Mouse (Mus musculus) neural tube, embryonic 12.5 days (tissue): ENCODE data around the gene Slc8a3. TPM values are rescaled to one million over a fixed set of nuclear protein-coding genes. Genes with fewer than 3 reads are reported as not detected.

ENCODE experiments used
- ATAC-seq: fragments of 200-750 bp; cut with Nextera tagmentation; 2 replicates; pipeline ENCODE4 v1.8.0; 2017; ENCODE audit warnings: low read depth, mild to moderate bottlenecking, moderate TSS enrichment, moderate library complexity; ENCODE audit not compliant: low FRiP score
- H3K27ac ChIP-seq: fragments of 300-500 bp; sonication (generic); 2 replicates; pipeline ENCODE4 v1.5.1; 2016
- H3K27me3 ChIP-seq: fragments of 300-500 bp; sonication (generic); replicated peaks from 2 replicates; pipeline ENCODE4 v1.6.1; 2016; ENCODE audit warnings: mild to moderate bottlenecking
- H3K36me3 ChIP-seq: fragments of 300-500 bp; sonication (generic); 2 replicates; pipeline ENCODE4 v1.6.1; 2016; ENCODE audit warnings: mild to moderate bottlenecking
- H3K4me1 ChIP-seq: fragments of 300-500 bp; sonication (generic); 2 replicates; pipeline ENCODE4 v1.6.1; 2016
- H3K4me2 ChIP-seq: fragments of 300-500 bp; sonication (generic); replicated peaks from 2 replicates; pipeline ENCODE4 v1.6.1; 2016; ENCODE audit warnings: mild to moderate bottlenecking
- H3K4me3 ChIP-seq: fragments of 300-500 bp; sonication (generic); 2 replicates; pipeline ENCODE4 v1.5.1; 2016
- H3K9ac ChIP-seq: fragments of 300-500 bp; sonication (generic); 2 replicates; pipeline ENCODE4 v1.6.1; 2016; ENCODE audit warnings: mild to moderate bottlenecking
- H3K9me3 ChIP-seq: fragments of 300-500 bp; sonication (generic); 2 replicates; pipeline ENCODE4 v1.6.1; 2016; ENCODE audit warnings: mild to moderate bottlenecking
- WGBS: fragments of 180-500 bp; shearing (Covaris S2); methylation state at CpG from one replicate; pipeline ENCODE4 v1.1.7; 2016; 5-methylcytosine and 5-hydroxymethylcytosine counted together
- microRNA-seq: library from miRNA; unstranded; fragments of <30 nt; microRNA quantifications from one replicate; pipeline ENCODE4, GENCODE M21; 2017
- polyA plus RNA-seq: library from polyadenylated mRNA; unstranded; fragments of >200 nt; fragmentation: Nextera tagmentation; extraction: Ambion mirVana; gene quantifications from 2 replicates; pipeline ENCODE4 v1.2.1, GENCODE M21; 2016

Slc8a3 gene
- polyA plus RNA-seq, 1 experiment from 2014 or later, result 4.2 TPM

- no peaks in the 10 kb centered on the region for H3K9me3 ChIP-seq
- no peak overlapping the region for H3K9ac ChIP-seq
- no peak overlapping the region for H3K4me2 ChIP-seq
- H3K36me3 ChIP-seq, result 0 out of 2 replicates have a peak, but pooled peaks cover 3% of the 10 kb centered on the region
- no peaks in the 10 kb centered on the region for H3K27me3 ChIP-seq
- no peaks in the 10 kb centered on the region for H3K4me1 ChIP-seq
- no peak overlapping the region for H3K4me3 ChIP-seq
- 84% methylated on average over 6 of the region's 6 CpGs for WGBS
- H3K27ac ChIP-seq, result no peak overlapping the region
- no peak for ATAC-seq
These were observed 177.3 kb downstream of the Slc8a3 start for GRCm38 (mm10) chr12:81155675-81156074.

- no peak for ATAC-seq
- no peak overlapping the region for H3K9ac ChIP-seq
- H3K4me3 ChIP-seq, result no peak overlapping the region
- H3K36me3 ChIP-seq, result 0 out of 2 replicates have a peak, but pooled peaks cover 3% of the 10 kb centered on the region
- no peak overlapping the region for H3K4me2 ChIP-seq
- no peaks in the 10 kb centered on the region for H3K4me1 ChIP-seq
- no peaks in the 10 kb centered on the region for H3K27me3 ChIP-seq
- no peaks in the 10 kb centered on the region for H3K9me3 ChIP-seq
- WGBS, result 66% methylated on average over 2 of the region's 2 CpGs
- H3K27ac ChIP-seq, result no peak overlapping the region
These were observed 180.9 kb downstream of the Slc8a3 start for GRCm38 (mm10) chr12:81152082-81152481.

- Histone ChIP-seq H3K27ac (no peak overlapping the region), H3K36me3 (0 out of 2 replicates have a peak, but pooled peaks cover 3% of the 10 kb centered on the region), H3K4me3 (no peak overlapping the region), H3K9me3 (no peaks in the 10 kb centered on the region), H3K4me2 (no peak overlapping the region), H3K9ac (no peak overlapping the region), H3K27me3 (no peaks in the 10 kb centered on the region), H3K4me1 (peaks cover 8% of the 10 kb centered on the region; the same call in 1 of the 2 replicates)
- ATAC-seq, result no peak
- 83% methylated on average over 5 of the region's 5 CpGs for WGBS
These were observed 182.1 kb downstream of the Slc8a3 start for GRCm38 (mm10) chr12:81150917-81151316.

- no peak for ATAC-seq
- Histone ChIP-seq H3K27me3 (no peaks in the 10 kb centered on the region), H3K4me3 (no peak overlapping the region), H3K36me3 (no peaks in the 10 kb centered on the region), H3K4me2 (no peak overlapping the region), H3K4me1 (peaks cover 8% of the 10 kb centered on the region; the same call in 1 of the 2 replicates), H3K9me3 (no peaks in the 10 kb centered on the region), H3K27ac (no peak overlapping the region), H3K9ac (no peak overlapping the region)
- 96% methylated on average over 6 of the region's 6 CpGs for whole genome bisulfite sequencing
These were observed 185.0 kb downstream of the Slc8a3 start for GRCm38 (mm10) chr12:81147956-81148355.

Small RNAs within 50 kb of the gene (microRNA-seq; reads per million reads assigned to microRNA genes)
- 18.8 reads per million, percentile 29 among the genes with 10 or more reads in this experiment for gene Mir3067

Other genes with a start within 250 kb of the Slc8a3 start
- 0.27 and 0.40 TPM in 2 replicates for gene Gm4787, start 46.3 kb upstream of the Slc8a3 start, polyA plus RNA-seq
- 0.66 and 0.88 TPM in 2 replicates for gene Adam4, start 88.8 kb upstream of the Slc8a3 start, polyA plus RNA-seq
- 131 and 135 TPM in 2 replicates for gene Cox16, start 151.9 kb upstream of the Slc8a3 start, polyA plus RNA-seq
- gene Gm20498, start 199.7 kb upstream of the Slc8a3 start, polyA plus RNA-seq, result 30.5 and 30.9 TPM in 2 replicates
- 35.4 and 36.2 TPM in 2 replicates for gene Synj2bp, start 199.7 kb upstream of the Slc8a3 start, polyA plus RNA-seq
- 0.69 and 0.75 TPM in 2 replicates for gene Adam21, start 235.3 kb upstream of the Slc8a3 start, polyA plus RNA-seq